Mouse (Mus musculus) activated CD4-positive, CD25-positive, alpha-beta regulatory T cell, adult 4 months (primary cell): ENCODE measurements around the gene Gm5142. TPM values are rescaled to one million over a fixed set of nuclear protein-coding genes. Genes with fewer than 3 reads are reported as not detected.
A peak's percentile ranks its signal among the peaks of the same experiment; 100 is the strongest.

ENCODE experiments used
- ATAC-seq: one replicate; pipeline ENCODE4 v1.8.0; 2017
- polyA plus RNA-seq, 2 experiments: library from polyadenylated mRNA; unstranded; fragments of 100-300 nt; shearing (Covaris generic); gene quantifications; one replicate each; pipeline ENCODE4 v1.2.1; 2017

Gene Gm5142
- not detected for polyA plus RNA-seq

GRCm38 (mm10) chr14:59178649-59179048 is at the start of gene Gm5142:
Gm5142 (minus strand) TSS chr14:59178749.
- ATAC-seq: no peak

DNA sequence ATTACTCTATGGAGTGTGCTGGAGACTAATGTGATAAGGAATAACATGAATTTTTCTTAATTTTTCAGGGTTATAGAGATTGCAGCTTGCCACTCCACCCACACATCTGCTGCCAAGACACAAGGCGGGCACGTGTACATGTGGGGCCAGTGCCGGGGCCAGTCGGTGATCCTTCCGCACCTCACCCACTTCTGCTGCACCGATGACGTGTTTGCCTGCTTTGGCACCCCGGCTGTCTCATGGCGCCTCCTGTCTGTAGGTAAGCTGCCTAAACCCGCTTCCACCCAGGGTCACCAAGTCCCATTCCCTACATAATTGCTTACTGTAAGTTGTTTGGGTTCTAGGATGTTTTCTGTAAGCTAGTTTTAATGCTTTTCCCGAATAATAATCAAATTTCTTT is 47.7 kb upstream of the Gm5142 start:
- ATAC-seq: no peak

DNA sequence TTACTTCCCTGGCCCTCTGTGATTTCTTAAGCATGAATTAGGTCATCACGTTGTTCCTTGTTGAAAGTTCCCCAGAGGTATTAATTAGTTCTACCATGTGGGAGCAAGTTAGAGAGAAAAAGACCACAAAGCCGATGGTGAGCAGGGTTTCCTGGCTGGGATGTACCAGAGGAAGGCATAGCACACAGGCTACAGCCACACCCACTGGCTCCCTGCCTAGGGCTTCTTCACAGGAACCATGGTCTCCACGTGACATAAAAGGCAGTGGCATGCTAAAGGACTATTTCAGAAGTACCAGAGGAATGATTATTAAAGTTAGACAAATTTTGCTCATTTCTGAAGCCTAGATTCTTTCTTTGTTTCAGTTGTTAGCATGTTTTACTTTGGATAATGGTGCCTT is 40.7 kb upstream of the Gm5142 start:
- ATAC-seq: no peak

DNA sequence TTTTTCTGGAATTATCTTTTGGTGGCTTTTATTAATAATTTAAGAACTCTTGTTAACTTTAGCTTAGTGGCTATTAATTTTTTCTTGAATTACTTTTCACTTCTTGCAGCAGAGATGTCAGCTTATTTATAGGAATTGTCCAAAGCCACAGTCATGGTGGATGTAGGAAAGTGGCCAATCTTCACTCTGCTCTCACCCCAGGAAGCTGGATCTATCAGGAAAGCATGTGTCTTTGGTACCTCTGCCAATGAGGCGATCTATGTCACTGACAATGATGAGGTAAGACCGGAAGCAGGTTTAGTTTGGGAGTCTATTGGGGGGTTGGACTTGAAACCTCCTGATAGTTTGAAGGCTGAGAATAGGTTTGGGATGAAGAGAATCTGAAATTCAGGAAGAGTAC is 31.3 kb upstream of the Gm5142 start:
- ATAC-seq: no peak

DNA sequence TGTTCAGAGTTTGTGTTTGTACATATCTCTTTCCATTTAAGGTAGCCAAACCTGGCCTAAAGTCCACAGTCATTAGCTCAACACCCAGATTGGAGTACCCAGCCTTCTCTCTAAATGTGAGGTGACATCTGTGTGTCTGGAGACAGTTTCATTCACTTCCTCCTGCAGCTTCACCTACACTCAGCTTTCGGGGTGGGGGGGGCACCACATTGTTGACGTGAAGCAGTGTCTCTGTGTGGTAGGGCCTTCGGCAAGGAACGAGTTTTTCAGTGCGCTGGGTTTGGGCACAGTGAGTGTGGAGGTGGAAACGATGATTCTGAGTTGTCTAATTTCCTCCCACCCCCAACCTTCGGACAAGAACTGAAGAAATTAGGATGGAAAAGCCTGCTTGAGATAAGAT is 30.5 kb upstream of the Gm5142 start:
- ATAC-seq: peak; percentile 52

DNA sequence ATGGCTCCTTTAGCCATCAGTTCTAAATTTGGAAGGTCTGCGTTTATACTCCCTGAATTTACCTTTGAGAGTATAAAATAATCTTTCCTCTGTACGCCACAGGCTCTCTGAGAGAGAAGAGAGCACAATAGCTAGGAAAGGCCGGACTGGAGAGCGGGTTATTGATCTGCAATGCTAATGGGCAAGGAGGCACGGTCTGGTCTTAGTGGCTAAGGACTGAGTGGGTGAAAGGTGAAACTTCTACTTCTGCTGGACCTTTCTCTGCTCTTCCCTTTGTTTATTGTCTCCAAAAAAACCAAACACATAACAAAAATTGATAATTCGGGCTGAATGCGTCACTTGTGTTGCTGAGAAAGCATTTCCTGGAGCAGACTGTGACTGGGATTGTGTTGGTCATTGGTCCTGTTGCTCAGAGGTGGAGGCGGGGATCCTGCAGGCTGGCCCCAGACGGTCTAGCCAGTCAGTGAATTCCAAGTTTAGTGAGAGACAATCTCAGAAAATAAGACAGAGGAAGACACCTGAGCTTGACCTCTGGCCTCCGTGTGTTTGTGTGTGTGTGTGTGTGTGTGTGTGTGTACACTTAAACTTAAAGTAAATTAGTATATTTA is 27.5 kb upstream of the Gm5142 start:
- no peak for ATAC-seq

DNA sequence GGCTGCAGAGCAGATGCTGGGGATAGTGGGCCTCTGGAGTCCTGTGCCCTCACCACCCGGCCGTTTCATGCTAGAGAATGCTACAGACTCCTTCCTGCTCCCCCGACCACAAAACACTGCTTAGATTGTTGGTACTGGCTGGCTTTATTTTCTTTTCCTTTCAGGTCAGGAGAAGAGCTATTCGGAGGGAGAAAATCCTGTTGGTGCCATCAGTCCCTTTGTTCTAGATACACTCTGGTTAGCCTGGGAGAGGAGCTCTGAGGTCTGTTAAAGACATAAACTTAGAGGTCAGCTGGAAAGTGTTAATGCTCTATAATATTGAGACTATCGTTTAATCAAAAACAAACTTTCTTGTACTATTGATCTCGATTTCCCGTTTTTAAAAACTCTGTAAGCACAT is 26.9 kb upstream of the Gm5142 start:
- no peak for ATAC-seq

GRCm38 (mm10) chr14:59201604-59202215 is 23.2 kb upstream of the Gm5142 start:
- ATAC-seq: peak; percentile 26

DNA sequence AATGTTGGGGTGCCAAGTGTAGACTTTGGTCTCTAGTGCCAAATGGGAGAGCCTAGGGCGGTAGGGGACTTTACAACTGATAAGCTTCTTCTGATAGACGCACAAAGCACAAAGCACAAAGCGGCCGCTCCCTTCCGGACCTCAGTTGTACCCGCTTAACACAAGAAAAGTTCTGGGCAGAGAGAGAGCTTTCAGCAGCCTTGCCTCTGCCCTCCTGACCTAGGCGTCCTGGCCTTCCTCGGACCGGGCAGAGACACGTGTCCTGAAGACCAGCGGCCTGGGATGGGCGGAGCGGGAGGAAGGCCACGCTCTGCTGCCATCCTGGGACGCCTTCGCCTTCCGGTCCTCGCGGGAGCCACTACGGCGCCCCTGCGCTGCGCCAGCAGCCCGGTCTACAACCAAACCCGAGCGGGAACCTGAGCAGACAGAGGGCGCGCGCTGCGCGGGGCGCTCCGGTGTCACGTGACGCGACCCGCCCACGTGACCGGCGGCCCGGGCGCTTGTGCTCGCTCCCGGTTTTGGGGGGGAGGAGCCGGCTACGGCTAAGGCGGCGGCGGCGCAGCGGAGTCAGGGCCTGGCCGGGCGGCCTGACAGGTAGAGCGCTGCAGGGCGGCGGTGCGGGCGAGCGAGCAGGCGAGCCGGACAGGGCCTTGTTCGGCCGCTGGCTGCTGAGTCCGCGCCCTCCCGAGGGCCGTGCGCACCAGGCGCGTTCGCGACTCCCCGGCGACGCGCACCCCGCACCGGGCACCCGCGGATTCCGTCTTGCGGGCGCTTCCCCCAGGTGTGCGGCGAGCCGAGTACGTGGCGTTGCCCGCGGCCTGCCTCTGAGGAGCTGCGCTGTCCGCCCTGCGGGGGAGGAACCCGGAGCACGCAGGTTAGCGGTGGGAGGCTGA is 22.4 kb upstream of the Gm5142 start, which contains the start of gene Rcbtb1:
TSS of gene Rcbtb1 (plus strand) at position 499 of the 893 bp plus-strand sequence.
- peak; percentile 80 for ATAC-seq

DNA sequence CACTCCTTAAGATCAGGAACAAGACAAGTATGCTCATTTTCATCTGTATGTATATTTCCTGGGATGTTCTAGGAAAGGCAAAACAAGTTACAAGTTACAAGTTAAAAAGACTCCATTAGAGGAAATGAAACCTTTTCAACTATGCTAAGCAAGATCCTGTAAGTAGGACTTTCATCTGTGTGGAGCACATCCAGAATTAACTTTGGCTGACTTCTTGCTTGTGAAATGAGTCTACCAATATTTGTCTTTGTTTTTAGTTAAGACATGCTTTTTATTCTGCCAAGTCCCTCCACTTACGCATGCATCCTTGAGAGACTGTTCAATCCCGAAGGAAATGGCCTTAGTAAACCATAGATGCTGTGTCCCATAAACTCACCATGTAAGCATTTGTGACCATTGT is 7.6 kb upstream of the Gm5142 start:
- no peak for ATAC-seq

DNA sequence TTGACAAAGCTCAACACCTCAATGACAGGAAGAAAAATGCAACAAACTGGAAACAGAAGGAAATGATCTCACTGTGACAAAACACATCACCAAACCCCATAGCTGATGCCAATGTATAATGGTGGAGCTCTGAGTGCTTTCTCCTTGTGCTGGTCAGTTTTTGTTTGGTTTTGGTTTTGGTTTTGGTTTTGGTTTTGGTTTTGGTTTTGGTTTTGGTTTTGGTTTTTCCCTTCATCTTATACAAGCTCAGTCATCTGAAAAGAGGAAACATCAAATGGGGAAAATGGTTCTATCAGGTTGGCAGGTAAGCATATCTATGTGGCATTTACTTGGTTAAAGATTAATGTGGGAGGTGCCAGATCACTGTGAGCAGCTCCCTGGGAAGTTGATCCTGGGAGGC is 7.0 kb upstream of the Gm5142 start:
- no peak for ATAC-seq

DNA sequence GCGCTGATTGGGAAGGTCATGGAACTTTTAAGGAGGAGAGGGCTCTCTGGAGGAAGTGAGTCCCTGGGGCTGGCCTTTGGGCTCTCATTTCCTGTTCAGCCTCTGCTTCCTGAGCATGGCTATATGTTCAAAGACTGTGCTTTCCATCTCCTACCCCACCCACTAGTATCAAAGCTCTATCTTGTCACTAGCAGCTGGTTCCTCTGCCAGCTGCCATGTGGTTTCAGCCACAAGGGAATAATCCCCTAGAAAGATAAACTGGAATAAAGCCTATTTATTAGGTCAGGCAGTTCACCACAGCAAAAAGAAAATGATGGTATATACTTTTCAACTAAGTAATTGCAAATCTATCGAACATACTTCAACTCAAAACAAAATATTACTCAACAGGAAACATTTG is 4.2 kb upstream of the Gm5142 start:
- no peak for ATAC-seq

DNA sequence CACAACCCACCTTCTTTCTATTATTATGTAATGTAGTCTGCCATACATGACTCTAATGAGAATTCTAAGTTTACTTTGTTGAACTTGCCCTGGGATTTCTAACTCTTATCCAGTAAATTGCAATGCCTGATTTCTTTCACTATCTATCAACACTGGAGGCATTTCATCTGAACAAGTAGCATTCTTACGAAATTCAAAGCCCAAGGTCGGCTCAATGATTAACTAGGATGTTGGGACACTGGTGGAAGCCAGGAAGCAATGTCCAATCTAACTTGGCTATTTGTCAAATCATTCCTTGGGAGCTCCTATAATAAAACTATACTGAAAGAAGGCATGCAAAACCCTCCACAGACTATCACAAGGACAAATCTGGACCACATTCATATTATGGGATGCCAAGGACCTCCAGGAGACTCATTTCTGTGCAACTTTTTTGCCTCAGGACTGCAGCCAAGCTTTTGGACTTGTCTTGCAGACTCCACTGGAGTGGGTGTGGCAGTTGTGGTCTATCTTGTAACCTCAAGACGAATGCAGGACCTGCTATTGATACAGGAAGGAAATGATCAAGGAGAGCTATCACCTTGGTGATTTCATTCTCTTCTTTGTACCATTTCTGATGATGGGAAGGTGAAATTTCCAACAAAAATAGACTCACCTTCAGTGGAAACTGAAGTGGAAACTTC is 21.4 kb downstream of the Gm5142 start:
- no peak for ATAC-seq

DNA sequence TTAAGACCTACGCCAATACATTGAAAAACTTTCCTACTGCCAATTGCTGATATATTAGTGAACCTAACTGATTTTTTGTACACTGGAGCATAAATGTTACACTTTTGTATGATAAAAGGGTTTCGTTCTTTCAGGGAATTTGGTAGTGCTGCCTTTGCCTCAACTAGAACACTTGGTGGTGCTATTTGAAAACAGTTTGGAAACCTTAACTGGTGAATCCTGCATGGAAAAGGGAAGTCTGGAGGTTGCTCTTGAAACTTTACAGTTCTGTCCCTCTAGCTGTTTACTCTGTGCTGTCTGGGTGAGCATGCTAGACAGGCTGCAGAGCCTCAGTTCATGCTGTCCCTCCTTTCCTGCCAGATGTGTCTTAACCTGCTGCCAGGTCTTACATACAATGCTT is 23.0 kb downstream of the Gm5142 start:
- ATAC-seq: no peak

- ATAC-seq: no peak
Observed at GRCm38 (mm10) chr14:59142793-59143192, 35.8 kb downstream of the Gm5142 start, which contains the start of gene 1700129C05Rik. 1700129C05Rik (minus strand) TSS chr14:59142893.

- no peak for ATAC-seq
Observed at GRCm38 (mm10) chr14:59114281-59114680, 64.3 kb downstream of the Gm5142 start.

Other genes starting within 250 kb of the Gm5142 start
- not detected for gene 1700129C05Rik, start 35.9 kb downstream of the Gm5142 start, polyA plus RNA-seq
- gene Rcbtb1, start 22.5 kb upstream of the Gm5142 start, polyA plus RNA-seq: 10 to 100 TPM; 25.2 to 35.3 TPM
- gene Gm6904, start 81.5 kb upstream of the Gm5142 start, polyA plus RNA-seq: 10 to 100 TPM; 12.3 to 17.2 TPM
- 10 to 100 TPM; 40.4 to 56.7 TPM for gene Phf11a, start 118.8 kb upstream of the Gm5142 start, polyA plus RNA-seq
- 100 to 1,000 TPM; 188 to 218 TPM for gene Phf11b, start 162.6 kb upstream of the Gm5142 start, polyA plus RNA-seq
- gene Phf11d, start 186.7 kb upstream of the Gm5142 start, polyA plus RNA-seq: 10 to 100 TPM in 1 of 2 experiments, 1 to 10 TPM in 1; 7.8 to 15.2 TPM
- 10 to 100 TPM; 23.7 to 27.1 TPM for gene Phf11c, start 216.6 kb upstream of the Gm5142 start, polyA plus RNA-seq